Mouse (Mus musculus): ENCODE measurements around the gene Naa15. TPM values are rescaled to one million over a fixed set of nuclear protein-coding genes. Genes with fewer than 3 reads are reported as not detected.

The Naa15 gene
- total and polyA plus RNA-seq, 3 experiments = 27.6 to 95.3 (median 59.0) TPM

DNA sequence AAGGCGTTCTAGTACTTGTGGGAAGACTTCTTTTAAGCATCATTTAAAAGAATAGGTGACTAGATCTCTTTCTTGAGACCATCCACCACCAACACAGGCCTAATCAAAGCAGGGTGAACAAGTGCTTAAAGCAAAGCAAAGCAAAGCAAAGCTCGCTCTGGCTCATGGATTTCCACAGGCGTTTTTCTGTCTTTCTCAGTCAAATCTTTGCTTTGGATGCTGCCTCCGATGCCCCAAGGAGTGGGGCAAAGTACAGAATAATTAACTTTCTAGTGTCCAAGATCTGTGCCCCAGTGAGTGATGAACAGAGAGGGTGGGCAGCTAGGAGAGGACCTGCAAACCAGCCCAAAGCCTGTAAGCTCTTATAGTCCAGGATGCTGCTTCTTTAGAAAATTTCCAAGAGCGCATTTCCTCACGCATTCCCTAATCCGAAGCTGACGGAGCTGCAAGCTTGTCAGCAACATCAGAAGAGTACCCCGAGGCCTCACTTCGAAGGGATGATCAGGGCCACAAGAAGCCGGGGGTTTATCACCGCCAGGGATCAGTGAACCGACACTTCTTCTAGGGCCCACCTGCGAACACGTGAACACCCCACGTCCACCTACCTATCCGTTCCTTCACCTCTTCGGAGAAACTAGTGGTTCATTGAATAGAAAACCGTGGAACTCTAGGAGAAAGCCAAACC lies 19.3 kb upstream of the Naa15 start:
- in situ Hi-C loops (cut with MboI; ENCODE audit: low pct_ligation_motif_present, low pct_unique_long_range_greater_than_20kb, low sequenced_read_pairs) (no loop called here), dilution Hi-C loops (cut with MboI; ENCODE audit: extremely low pct_ligation_motif_present, extremely low pct_unique_long_range_greater_than_20kb, low sequenced_read_pairs) (no loop called here)
- no peaks in the 10 kb centered on the region for H3K79me2 ChIP-seq (replicated peaks; ENCODE audit: control insufficient read depth, extremely low read depth, insufficient read depth, poor library complexity, severe bottlenecking)
- H3K9me3 ChIP-seq (replicated peaks; ENCODE audit: low read length) = no peaks in the 10 kb centered on the region
- H3K27me3 ChIP-seq (replicated peaks) = no peaks in the 10 kb centered on the region
- no peak overlapping the region for H3K27ac ChIP-seq (ENCODE audit: insufficient read depth, low read depth)
- no peak overlapping the region for H3K4me3 ChIP-seq (replicated peaks in 1 of 3; ENCODE audit: low read depth in 2 of 3, low read length in 2 of 3, poor library complexity in 1 of 3)
- TF ChIP-seq KAT2A (IDR thresholded peaks at IDR 0.05; ENCODE audit: insufficient replicate concordance, low read length) (no peak), CTCF (conservative IDR thresholded peaks at IDR 0.05 in 1 of 2, IDR thresholded peaks at IDR 0.05 in 1 of 2; ENCODE audit: low read depth in 2 of 2, low read length in 2 of 2) (no peak), ZC3H11A (IDR thresholded peaks at IDR 0.05; ENCODE audit: low read depth, low read length) (no peak), MYC (IDR thresholded peaks at IDR 0.05; ENCODE audit: low read depth, low read length) (no peak), NRF1 (IDR thresholded peaks at IDR 0.05; ENCODE audit: low read depth, low read length) (no peak), SIN3A (IDR thresholded peaks at IDR 0.05; ENCODE audit: low read length) (no peak), JUND (conservative IDR thresholded peaks at IDR 0.05; ENCODE audit: low read depth, low read length) (no peak), TCF12 (IDR thresholded peaks at IDR 0.05; ENCODE audit: low read depth, low read length) (no peak), TBP (conservative IDR thresholded peaks at IDR 0.05; ENCODE audit: low read depth, low read length) (no peak), NELFE (IDR thresholded peaks at IDR 0.05; ENCODE audit: low read depth, low read length) (no peak), POLR2A (IDR thresholded peaks at IDR 0.05; ENCODE audit: low read depth, low read length) (no peak), PAX5 (IDR thresholded peaks at IDR 0.05; ENCODE audit: low read length) (no peak), E2F4 (IDR thresholded peaks at IDR 0.05; ENCODE audit: insufficient replicate concordance, low read depth, low read length) (no peak), ZKSCAN1 (IDR thresholded peaks at IDR 0.05; ENCODE audit: borderline replicate concordance, low read depth, low read length) (no peak)
- no peak overlapping the region for H3K9ac ChIP-seq (ENCODE audit: insufficient read depth, low read depth)
- peaks cover 0 to 13% of the 10 kb centered on the region in 2 experiments; a peak in 2 of 4 replicates for H3K4me1 ChIP-seq (ENCODE audit: control insufficient read depth in 1 of 2, insufficient read depth in 2 of 2)
- peaks cover 0 to under 1% of the 10 kb centered on the region in 2 experiments for H3K36me3 ChIP-seq (replicated peaks in 1 of 2; ENCODE audit: control insufficient read depth in 1 of 2, insufficient read depth in 1 of 2, low read length in 1 of 2)
- no peak for DNase-seq (ENCODE audit: extremely low read depth)
- H3K4me2 ChIP-seq (ENCODE audit: insufficient read depth, low read depth, poor library complexity, severe bottlenecking) = no peak overlapping the region

DNA sequence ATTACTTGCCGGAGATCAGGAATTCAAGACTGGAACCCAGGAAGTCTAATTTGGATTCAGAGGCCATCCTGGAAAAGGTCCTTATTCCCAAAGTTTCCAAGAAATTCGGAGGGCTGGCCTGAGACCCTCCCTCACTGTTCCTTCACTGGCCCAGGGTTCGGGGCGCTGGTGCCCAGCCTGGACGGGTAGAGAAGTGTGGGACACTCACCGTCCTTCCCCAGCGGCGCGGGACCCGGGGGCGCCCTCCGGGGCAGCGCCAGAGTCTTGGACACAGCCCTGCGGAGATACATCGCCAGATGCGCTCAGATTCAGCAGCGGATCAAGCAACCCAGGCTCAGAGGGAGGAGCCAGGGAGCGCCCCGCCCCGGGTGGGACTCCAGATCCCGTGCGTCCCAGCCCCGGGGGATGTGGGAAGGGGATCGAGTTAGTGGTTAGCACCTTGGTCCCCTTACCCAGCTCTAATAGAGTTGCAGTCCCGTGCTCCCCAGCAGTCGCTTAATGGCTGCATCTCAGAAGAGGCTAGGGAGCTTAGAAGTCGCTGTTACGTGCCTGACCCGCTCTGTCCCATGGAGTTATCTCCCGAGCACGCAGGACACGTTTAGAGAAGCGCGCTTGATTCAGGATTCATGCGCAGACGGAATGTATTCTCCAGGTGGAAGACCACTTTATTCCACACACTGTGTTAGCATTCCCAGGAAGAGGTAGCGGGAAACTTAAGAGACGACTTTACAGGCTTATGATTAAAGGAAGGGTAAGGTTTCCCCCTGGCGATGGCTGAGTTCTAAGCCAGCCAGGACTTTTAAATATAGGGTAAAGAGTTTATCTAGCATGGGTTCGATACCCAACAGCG lies 18.5 kb upstream of the Naa15 start, which contains the start of gene Mgarp:
Mgarp (minus strand) TSS at position 520 of the 850 bp plus-strand sequence.
- in situ Hi-C loops (cut with MboI; ENCODE audit: low pct_ligation_motif_present, low pct_unique_long_range_greater_than_20kb, low sequenced_read_pairs) = no loop called here
- Histone ChIP-seq H3K79me2 (replicated peaks; ENCODE audit: control insufficient read depth, extremely low read depth, insufficient read depth, poor library complexity, severe bottlenecking) (no peaks in the 10 kb centered on the region), H3K9me3 (replicated peaks; ENCODE audit: low read length) (no peaks in the 10 kb centered on the region), H3K4me1 (ENCODE audit: control insufficient read depth in 1 of 2, insufficient read depth in 2 of 2) (peaks cover 0 to 13% of the 10 kb centered on the region in 2 experiments; a peak in 2 of 4 replicates), H3K9ac (ENCODE audit: insufficient read depth, low read depth) (no peak within 1 kb of the TSS), H3K27me3 (replicated peaks) (no peaks in the 10 kb centered on the region), H3K36me3 (replicated peaks in 1 of 2; ENCODE audit: control insufficient read depth in 1 of 2, insufficient read depth in 1 of 2, low read length in 1 of 2) (peaks cover 0 to 3% of the 10 kb centered on the region in 2 experiments), H3K4me3 (replicated peaks in 1 of 3; ENCODE audit: low read depth in 2 of 3, low read length in 2 of 3, poor library complexity in 1 of 3) (no peak within 1 kb of the TSS), H3K27ac (ENCODE audit: insufficient read depth, low read depth) (no peak within 1 kb of the TSS), H3K4me2 (ENCODE audit: insufficient read depth, low read depth, poor library complexity, severe bottlenecking) (no peak within 1 kb of the TSS)
- TF ChIP-seq ZMIZ1 (IDR thresholded peaks at IDR 0.05; ENCODE audit: low read depth, low read length) (no peak), CTCF (conservative IDR thresholded peaks at IDR 0.05 in 1 of 2, IDR thresholded peaks at IDR 0.05 in 1 of 2; ENCODE audit: low read depth in 2 of 2, low read length in 2 of 2) (no peak)
- no peak for DNase-seq (ENCODE audit: extremely low read depth)
- dilution Hi-C loops (cut with MboI; ENCODE audit: extremely low pct_ligation_motif_present, extremely low pct_unique_long_range_greater_than_20kb, low sequenced_read_pairs) = no loop called here

Data from CH12.LX (cell line).